Mouse (Mus musculus): ENCODE data around the gene Coq2. TPM values are rescaled to one million over a fixed set of nuclear protein-coding genes. Genes with fewer than 3 reads are reported as not detected.

Coq2 gene
- total RNA-seq, 1 experiment from 2014 or later: 35.1 TPM

GRCm38 (mm10) chr5:100632540-100633129 lies 42.3 kb downstream of the Coq2 start:
- ATAC-seq (replicated peaks; ENCODE audit: insufficient number of reproducible peaks, low FRiP score, low TSS enrichment, poor library complexity, severe bottlenecking): peak; percentile 81

DNA sequence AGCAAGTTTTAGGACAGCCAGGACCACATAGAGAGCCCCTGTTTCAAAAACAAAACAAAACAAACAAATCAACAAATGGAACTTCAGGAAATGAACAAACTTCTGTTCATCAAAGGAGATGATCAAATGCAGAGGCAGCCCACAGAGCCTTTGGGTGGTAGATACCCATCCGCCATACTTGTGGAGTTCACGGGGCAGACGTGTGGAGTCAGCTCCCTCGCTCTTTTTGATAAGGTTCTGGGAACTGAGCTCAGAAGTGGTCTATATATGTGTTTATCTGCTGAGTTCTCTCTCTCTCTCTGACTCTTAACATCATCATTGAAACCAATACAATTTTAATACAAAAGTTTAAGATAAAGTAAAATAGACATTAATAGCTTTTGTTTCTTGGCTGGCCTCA lies 46.1 kb downstream of the Coq2 start:
- ATAC-seq (replicated peaks; ENCODE audit: insufficient number of reproducible peaks, low FRiP score, low TSS enrichment, poor library complexity, severe bottlenecking): no peak

DNA sequence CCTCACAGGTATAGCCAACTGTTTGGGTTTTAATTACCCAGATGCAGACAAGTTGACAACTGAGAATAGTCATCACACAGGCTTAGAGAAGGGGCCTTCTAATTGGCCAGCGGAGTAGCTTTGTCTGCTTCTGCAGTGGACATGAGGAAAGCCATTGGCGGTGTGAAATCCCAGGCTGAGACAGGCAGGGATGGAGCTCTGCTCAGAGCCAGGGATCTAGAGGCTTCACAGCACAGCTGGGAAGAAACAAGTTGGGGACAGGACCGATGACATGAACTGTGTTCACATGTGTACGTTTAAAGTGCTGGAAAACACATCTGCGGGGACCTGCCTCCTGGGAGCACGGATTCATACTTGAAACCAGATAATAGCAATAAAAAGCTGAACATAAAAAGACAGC lies 48.4 kb downstream of the Coq2 start:
- ATAC-seq (replicated peaks; ENCODE audit: insufficient number of reproducible peaks, low FRiP score, low TSS enrichment, poor library complexity, severe bottlenecking): no peak

- ATAC-seq (replicated peaks; ENCODE audit: insufficient number of reproducible peaks, low FRiP score, low TSS enrichment, poor library complexity, severe bottlenecking): peak; percentile 33; the same call in 1 of the 2 replicates
These were observed 50.1 kb downstream of the Coq2 start for GRCm38 (mm10) chr5:100624743-100625360.

- no peak for ATAC-seq (replicated peaks; ENCODE audit: insufficient number of reproducible peaks, low FRiP score, low TSS enrichment, poor library complexity, severe bottlenecking)
These were observed 52.3 kb downstream of the Coq2 start for GRCm38 (mm10) chr5:100622509-100623163.

DNA sequence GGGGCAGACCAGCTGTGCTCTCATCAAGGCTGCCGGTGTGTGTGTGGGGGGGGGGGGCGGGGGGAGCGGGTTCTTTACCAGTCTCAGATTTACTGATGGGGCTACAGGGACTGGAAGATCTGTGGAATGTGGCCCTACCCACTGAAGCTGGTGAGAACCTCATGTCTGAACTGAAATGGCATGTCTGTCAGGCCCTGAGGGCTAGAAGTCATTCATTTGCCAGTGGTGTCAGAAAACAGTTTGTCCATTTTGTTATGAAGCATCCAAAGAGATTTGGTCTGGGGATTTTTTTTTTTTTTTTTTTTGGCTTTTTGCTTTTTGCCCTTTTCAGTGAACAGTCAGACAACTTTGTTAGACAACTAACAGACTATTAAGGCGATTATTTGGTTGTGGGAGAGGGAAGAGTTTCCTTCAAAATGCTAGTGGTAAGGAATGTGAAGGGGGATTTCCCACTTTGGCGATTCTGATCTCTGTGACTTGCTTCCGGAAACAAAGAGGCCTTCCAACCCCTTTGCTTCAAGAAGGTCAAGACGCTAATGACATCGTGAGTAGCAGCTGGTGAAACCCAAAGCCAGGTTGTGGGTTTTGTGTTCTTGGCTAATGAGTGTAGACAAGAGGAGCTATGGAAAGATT lies 52.9 kb downstream of the Coq2 start:
- ATAC-seq (replicated peaks; ENCODE audit: insufficient number of reproducible peaks, low FRiP score, low TSS enrichment, poor library complexity, severe bottlenecking): peak; percentile 34; the same call in 1 of the 2 replicates

- ATAC-seq (replicated peaks; ENCODE audit: insufficient number of reproducible peaks, low FRiP score, low TSS enrichment, poor library complexity, severe bottlenecking): no peak
These were observed 54.0 kb downstream of the Coq2 start for GRCm38 (mm10) chr5:100620952-100621351.

DNA sequence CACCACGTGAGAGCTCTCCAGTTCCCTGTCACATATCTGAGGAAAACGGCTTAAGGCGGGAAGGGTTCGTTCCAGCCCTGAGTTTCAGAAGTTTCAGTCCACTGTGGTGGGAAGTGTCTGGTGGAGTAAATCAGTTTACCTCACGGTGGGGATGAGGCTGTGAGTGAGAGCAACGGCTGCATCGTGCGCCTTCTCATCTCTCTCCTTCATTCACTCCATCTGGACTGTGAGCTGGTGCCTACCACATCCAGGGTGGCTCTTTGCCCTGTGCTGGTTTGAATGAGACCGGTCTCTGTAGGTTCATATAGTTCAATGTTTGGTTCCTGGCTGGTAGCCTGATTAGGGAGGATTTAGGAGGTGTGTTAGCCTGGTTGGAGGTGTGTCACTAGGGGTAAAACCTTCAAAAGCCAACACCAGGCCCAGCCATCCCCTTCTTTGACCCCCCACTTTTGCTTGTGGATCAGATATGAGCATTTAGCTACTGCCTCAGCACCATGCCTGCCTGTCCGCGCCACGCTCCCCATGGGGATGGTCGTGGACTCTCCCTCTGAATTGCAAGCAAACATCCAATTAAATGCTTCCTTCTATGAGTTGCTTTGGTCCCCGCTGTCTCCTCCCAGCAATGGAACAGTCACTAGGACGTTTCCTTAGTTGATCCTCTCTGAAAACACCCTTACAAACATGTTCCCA lies 55.2 kb downstream of the Coq2 start:
- ATAC-seq (replicated peaks; ENCODE audit: insufficient number of reproducible peaks, low FRiP score, low TSS enrichment, poor library complexity, severe bottlenecking): no peak

DNA sequence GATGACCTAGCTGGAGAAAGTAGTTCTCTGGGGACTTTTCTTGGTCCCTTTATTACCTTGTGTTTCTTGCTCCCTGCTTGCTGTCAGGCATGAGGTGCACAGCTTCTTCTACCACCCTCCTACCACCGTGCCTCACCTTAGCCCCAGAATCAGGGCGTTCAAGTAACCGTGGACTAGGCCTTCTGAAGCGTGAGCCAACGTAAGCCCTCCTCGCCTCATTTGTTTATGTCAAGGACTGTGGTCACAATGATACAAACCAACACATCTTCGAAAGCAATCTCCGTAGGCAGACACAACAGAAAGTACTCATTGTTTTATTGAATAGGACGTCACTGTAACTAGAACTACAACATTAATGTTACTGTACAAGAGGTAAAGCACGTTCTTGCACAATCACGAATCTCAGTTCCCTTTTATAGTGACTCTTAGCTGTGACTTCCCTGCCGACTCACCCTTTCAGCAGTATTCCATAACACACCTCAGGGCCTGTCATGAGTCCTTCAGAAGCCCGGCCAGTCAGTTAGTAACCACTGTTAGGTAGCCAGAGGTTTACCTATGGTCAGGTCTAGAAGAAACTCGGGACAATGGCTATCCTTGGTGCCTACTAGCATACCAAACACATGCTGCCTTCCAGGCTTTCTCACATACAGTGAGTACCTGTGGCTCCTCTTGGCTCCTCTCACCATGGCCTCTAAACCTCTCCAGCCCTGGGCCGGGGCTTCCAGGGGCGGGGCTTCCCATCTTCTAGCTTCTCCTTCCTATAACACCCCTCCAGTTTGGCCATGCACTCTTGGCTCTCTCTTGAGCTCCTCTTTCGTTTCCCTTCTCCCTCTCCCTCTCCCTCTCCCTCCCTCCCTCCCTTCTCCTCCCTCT lies 60.8 kb downstream of the Coq2 start:
- peak; percentile 89 for ATAC-seq (replicated peaks; ENCODE audit: insufficient number of reproducible peaks, low FRiP score, low TSS enrichment, poor library complexity, severe bottlenecking)

- 0 out of 2 replicates have a peak, but pooled peaks have one; percentile 13 for ATAC-seq (replicated peaks; ENCODE audit: insufficient number of reproducible peaks, low FRiP score, low TSS enrichment, poor library complexity, severe bottlenecking)
These were observed 67.1 kb downstream of the Coq2 start for GRCm38 (mm10) chr5:100607868-100608267.

GRCm38 (mm10) chr5:100607090-100607762 lies 67.7 kb downstream of the Coq2 start:
- ATAC-seq (replicated peaks; ENCODE audit: insufficient number of reproducible peaks, low FRiP score, low TSS enrichment, poor library complexity, severe bottlenecking): no peak

DNA sequence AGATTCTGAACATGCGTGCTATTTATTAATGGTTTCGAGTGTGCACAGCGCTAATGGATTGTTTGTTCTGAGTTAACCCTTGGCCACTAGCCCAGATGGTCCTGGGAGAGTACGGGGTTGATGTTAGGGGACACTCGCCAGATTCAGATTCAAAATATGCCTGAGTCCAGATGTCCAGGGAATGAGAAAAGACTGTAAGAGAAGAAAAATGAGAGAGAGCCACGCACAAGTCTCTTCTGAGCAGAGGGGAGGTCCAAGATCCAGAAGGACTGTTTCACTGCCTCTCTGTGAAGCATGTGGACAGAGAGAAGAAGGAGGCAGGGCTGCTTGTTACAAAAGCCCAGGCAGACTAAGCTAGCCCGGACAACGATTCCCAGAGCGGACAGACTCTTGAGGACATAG lies 69.1 kb downstream of the Coq2 start:
- no peak for ATAC-seq (replicated peaks; ENCODE audit: insufficient number of reproducible peaks, low FRiP score, low TSS enrichment, poor library complexity, severe bottlenecking)

Other genes with a start within 250 kb of the Coq2 start
- 29.8 to 43.7 TPM (median 33.5 TPM) in 3 replicates for gene Lin54, start 174.5 kb downstream of the Coq2 start, total RNA-seq (2017)
- gene Cops4, start 156.8 kb downstream of the Coq2 start, total RNA-seq (2017): 71.7 to 79.2 TPM (median 74.8 TPM) in 3 replicates
- 887 to 1,580 TPM (median 1,277 TPM) in 3 replicates for gene Plac8, start 102.9 kb downstream of the Coq2 start, total RNA-seq (2017)
- gene Hpse, start 44.6 kb upstream of the Coq2 start, total RNA-seq (2017): 31.8 to 34.5 TPM (median 33.4 TPM) in 3 replicates
- 10.3 to 17.1 TPM (median 11.7 TPM) in 3 replicates for gene Helq, start 123.5 kb upstream of the Coq2 start, total RNA-seq (2017)
- gene Mrps18c, start 123.5 kb upstream of the Coq2 start, total RNA-seq (2017): 84.3 to 144 TPM (median 142 TPM) in 3 replicates
- 13.2 to 47.0 TPM (median 14.1 TPM) in 3 replicates for gene Abraxas1, start 145.8 kb upstream of the Coq2 start, total RNA-seq (2017)
- gene Gpat3, start 170.6 kb upstream of the Coq2 start, total RNA-seq (2017): 0.87 to 2.1 TPM (median 1.6 TPM) in 3 replicates